Mouse (Mus musculus): Measurements from ENCODE around the gene Aqp2. TPM values are rescaled to one million over a fixed set of nuclear protein-coding genes. Genes with fewer than 3 reads are reported as not detected.

Gene Aqp2
- polyA plus RNA-seq, 1 experiment from 2014 or later = not detected

DNA sequence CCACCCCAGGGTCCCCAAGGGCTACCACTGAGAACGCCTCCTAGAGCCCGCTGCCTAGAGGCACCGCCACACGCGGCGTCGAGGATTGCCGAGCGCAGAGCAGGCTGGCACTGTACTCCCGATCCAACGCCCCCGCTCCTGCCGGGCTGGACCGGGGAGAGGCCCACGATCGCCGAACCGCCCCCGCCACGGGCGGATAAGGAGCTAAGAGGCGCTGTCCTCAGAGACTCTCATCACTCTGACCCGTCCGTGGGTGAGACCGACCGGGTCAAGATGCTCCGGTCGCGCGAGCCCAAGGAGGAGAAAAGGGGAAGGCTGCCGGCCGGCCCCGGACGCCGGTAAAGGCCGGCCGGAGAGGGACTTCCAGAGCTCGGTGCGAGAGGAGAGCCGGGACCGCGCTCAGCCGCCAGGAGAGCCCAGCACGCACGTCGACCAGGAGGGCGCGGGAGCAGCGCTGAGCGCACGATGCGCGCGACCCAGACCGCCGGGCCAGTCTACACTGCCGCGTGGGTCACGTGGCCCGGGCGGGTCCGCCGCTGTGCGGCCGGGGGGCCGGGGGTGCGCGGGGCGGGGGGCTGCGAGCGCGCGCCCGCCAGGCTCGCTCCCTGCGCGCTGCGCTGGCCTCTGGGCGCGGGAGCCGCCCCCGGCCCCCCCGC is 11.7 kb downstream of the Aqp2 start, which contains the start of gene Aqp5:
Aqp5 (plus strand) TSS at position 354 of the 656 bp plus-strand sequence.
- no peak within 1 kb of the TSS for H3K27ac ChIP-seq (replicated peaks)
- no peaks in the 10 kb centered on the region for H3K36me3 ChIP-seq (ENCODE audit: control insufficient read depth, insufficient read depth, low read length)
- H3K9ac ChIP-seq (ENCODE audit: low read length) = no peak within 1 kb of the TSS
- DNase-seq (ENCODE audit: low spot score) = peak; percentile 49
- TF ChIP-seq EP300 (optimal IDR thresholded peaks at IDR 0.05) (no peak), CTCF (IDR thresholded peaks at IDR 0.05; ENCODE audit: low read depth) (no peak)
- H3K4me1 ChIP-seq (replicated peaks; ENCODE audit: control insufficient read depth, insufficient read depth) = no peaks in the 10 kb centered on the region
- 2% methylated on average over 47 of the region's 83 CpGs for WGBS
- peak within 1 kb of the TSS; percentile 52 for H3K4me2 ChIP-seq (replicated peaks; ENCODE audit: low read depth)
- no peaks in the 10 kb centered on the region for H3K9me3 ChIP-seq (ENCODE audit: control insufficient read depth, low read length)
- peak within 1 kb of the TSS; percentile 35 for H3K4me3 ChIP-seq (ENCODE audit: low read depth, low read length)
- ATAC-seq (ENCODE audit: low FRiP score, low TSS enrichment) = peak; percentile 62; the same call in 1 of the 2 replicates
- H3K27me3 ChIP-seq (ENCODE audit: control insufficient read depth, insufficient read depth, low read length) = peaks cover 34% of the 10 kb centered on the region

DNA sequence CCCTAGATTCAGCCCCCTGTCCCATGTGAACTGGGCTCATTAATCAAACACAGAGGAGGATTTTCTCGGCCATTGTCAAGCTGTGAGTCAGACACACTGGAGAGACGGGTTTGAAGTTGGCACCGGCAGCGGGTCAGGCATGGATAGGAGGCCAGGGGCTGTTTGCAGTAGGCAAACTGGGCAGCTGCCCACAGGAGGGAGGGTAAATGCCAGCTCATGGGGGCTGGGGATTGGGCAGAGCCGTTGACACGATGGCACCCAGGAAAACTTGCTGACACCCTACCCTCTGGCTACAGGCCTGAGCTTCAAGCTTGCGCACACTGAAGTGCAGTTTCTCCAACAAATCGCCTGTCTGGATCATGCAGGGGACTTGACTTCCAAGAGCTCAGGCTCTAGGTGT is 13.3 kb downstream of the Aqp2 start:
- WGBS = 45% methylated on average over 8 of the region's 8 CpGs
- no peaks in the 10 kb centered on the region for H3K9me3 ChIP-seq (ENCODE audit: control insufficient read depth, low read length)
- ATAC-seq (ENCODE audit: low FRiP score, low TSS enrichment) (no peak), DNase-seq (ENCODE audit: low spot score) (no peak)
- H3K27ac ChIP-seq (replicated peaks) = no peak overlapping the region
- peaks cover 29% of the 10 kb centered on the region for H3K27me3 ChIP-seq (ENCODE audit: control insufficient read depth, insufficient read depth, low read length)
- H3K4me2 ChIP-seq (replicated peaks; ENCODE audit: low read depth) = no peak overlapping the region
- no peak overlapping the region for H3K4me3 ChIP-seq (ENCODE audit: low read depth, low read length)
- no peaks in the 10 kb centered on the region for H3K4me1 ChIP-seq (replicated peaks; ENCODE audit: control insufficient read depth, insufficient read depth)
- H3K9ac ChIP-seq (ENCODE audit: low read length) = no peak overlapping the region
- H3K36me3 ChIP-seq (ENCODE audit: control insufficient read depth, insufficient read depth, low read length) = no peaks in the 10 kb centered on the region
- no peak for TF ChIP-seq CTCF (IDR thresholded peaks at IDR 0.05; ENCODE audit: low read depth)
- no peak for TF ChIP-seq EP300 (optimal IDR thresholded peaks at IDR 0.05)

- Histone ChIP-seq H3K4me2 (replicated peaks; ENCODE audit: low read depth) (no peak overlapping the region), H3K9me3 (ENCODE audit: control insufficient read depth, low read length) (no peaks in the 10 kb centered on the region), H3K36me3 (ENCODE audit: control insufficient read depth, insufficient read depth, low read length) (no peaks in the 10 kb centered on the region), H3K4me1 (replicated peaks; ENCODE audit: control insufficient read depth, insufficient read depth) (no peaks in the 10 kb centered on the region), H3K9ac (ENCODE audit: low read length) (no peak overlapping the region), H3K27ac (replicated peaks) (no peak overlapping the region), H3K4me3 (ENCODE audit: low read depth, low read length) (no peak overlapping the region), H3K27me3 (ENCODE audit: control insufficient read depth, insufficient read depth, low read length) (peaks cover 28% of the 10 kb centered on the region)
- 85% methylated on average over 5 of the region's 5 CpGs for WGBS
- DNase-seq (ENCODE audit: low spot score) = no peak
- ATAC-seq (ENCODE audit: low FRiP score, low TSS enrichment) = no peak
- TF ChIP-seq EP300 (optimal IDR thresholded peaks at IDR 0.05) = no peak
- no peak for TF ChIP-seq CTCF (IDR thresholded peaks at IDR 0.05; ENCODE audit: low read depth)
Measured at GRCm38 (mm10) chr15:99592877-99593276, 14.0 kb downstream of the Aqp2 start.

DNA sequence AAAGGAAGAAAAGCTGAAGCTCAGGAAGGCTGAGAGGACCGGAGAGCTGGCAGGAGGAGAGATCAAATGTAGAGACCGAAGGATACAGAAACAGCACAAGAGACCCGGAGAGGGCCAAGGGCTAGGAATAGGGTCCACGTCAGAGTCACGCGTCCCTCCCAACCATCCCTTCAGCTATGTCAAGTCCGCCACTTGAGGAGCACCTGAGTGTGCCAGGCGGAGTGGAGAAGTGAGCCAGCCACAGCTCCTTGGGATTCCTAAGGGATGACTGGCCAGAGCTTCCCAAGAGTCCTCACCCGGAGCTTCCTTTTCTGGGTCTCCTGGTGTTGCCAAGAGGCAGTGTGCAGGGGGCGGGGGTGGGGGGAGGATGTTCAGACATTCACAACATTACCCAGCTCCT is 16.1 kb downstream of the Aqp2 start:
- peaks cover 17% of the 10 kb centered on the region; the same call in 1 of the 2 replicates for H3K27me3 ChIP-seq (ENCODE audit: control insufficient read depth, insufficient read depth, low read length)
- no peak for DNase-seq (ENCODE audit: low spot score)

GRCm38 (mm10) chr15:99596056-99596687 is 17.3 kb downstream of the Aqp2 start:
- no peaks in the 10 kb centered on the region for H3K4me1 ChIP-seq (replicated peaks; ENCODE audit: control insufficient read depth, insufficient read depth)
- H3K4me3 ChIP-seq (ENCODE audit: low read depth, low read length) = no peak overlapping the region
- DNase-seq (ENCODE audit: low spot score) = peak; percentile 90
- H3K9me3 ChIP-seq (ENCODE audit: control insufficient read depth, low read length) = no peaks in the 10 kb centered on the region
- 0% methylated on average over 7 of the region's 7 CpGs for WGBS
- ATAC-seq (ENCODE audit: low FRiP score, low TSS enrichment) = peak; percentile 80
- no peak overlapping the region for H3K4me2 ChIP-seq (replicated peaks; ENCODE audit: low read depth)
- H3K27ac ChIP-seq (replicated peaks) = no peak overlapping the region
- TF ChIP-seq EP300 (optimal IDR thresholded peaks at IDR 0.05) (no peak), CTCF (IDR thresholded peaks at IDR 0.05; ENCODE audit: low read depth) (peak; percentile 89)
- H3K36me3 ChIP-seq (ENCODE audit: control insufficient read depth, insufficient read depth, low read length) = no peaks in the 10 kb centered on the region
- no peak overlapping the region for H3K9ac ChIP-seq (ENCODE audit: low read length)
- peaks cover 8% of the 10 kb centered on the region; the same call in 1 of the 2 replicates for H3K27me3 ChIP-seq (ENCODE audit: control insufficient read depth, insufficient read depth, low read length)

More for the DNA sequence above, 16.1 kb downstream of the Aqp2 start:
- 72% methylated on average over 10 of the region's 10 CpGs for WGBS
- H3K36me3 ChIP-seq (ENCODE audit: control insufficient read depth, insufficient read depth, low read length) = no peaks in the 10 kb centered on the region
- no peaks in the 10 kb centered on the region for H3K4me1 ChIP-seq (replicated peaks; ENCODE audit: control insufficient read depth, insufficient read depth)
- no peak for ATAC-seq (ENCODE audit: low FRiP score, low TSS enrichment)
- H3K9ac ChIP-seq (ENCODE audit: low read length) = no peak overlapping the region
- H3K4me2 ChIP-seq (replicated peaks; ENCODE audit: low read depth) = no peak overlapping the region
- no peak overlapping the region for H3K27ac ChIP-seq (replicated peaks)
- no peak overlapping the region for H3K4me3 ChIP-seq (ENCODE audit: low read depth, low read length)
- no peak for TF ChIP-seq CTCF (IDR thresholded peaks at IDR 0.05; ENCODE audit: low read depth)
- no peak for TF ChIP-seq EP300 (optimal IDR thresholded peaks at IDR 0.05)
- H3K9me3 ChIP-seq (ENCODE audit: control insufficient read depth, low read length) = no peaks in the 10 kb centered on the region

DNA sequence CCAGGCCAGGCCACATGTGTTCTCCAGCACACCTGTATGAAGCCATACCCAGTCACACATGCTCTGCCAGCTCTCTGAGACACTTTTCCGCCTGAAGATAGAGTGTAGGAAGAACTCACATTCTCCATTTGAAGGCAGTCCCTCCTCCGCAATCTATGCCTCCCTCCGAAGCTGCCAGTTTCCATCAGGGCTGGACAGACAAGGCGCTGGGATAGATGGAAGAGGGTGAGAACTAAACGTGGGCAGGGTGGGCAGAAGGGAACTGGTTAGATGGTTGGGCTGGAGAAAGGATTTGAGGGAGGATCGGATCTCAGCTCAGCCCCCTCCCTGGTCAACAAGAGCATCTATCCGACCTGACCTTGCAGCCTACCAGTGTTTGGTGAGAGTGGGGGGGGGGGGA is 18.0 kb downstream of the Aqp2 start:
- ATAC-seq (ENCODE audit: low FRiP score, low TSS enrichment) (no peak), DNase-seq (ENCODE audit: low spot score) (no peak)
- WGBS = 50% methylated on average over 7 of the region's 7 CpGs
- Histone ChIP-seq H3K4me1 (replicated peaks; ENCODE audit: control insufficient read depth, insufficient read depth) (no peaks in the 10 kb centered on the region), H3K9ac (ENCODE audit: low read length) (no peak overlapping the region), H3K27ac (replicated peaks) (no peak overlapping the region), H3K27me3 (ENCODE audit: control insufficient read depth, insufficient read depth, low read length) (peaks cover 5% of the 10 kb centered on the region; the same call in 1 of the 2 replicates), H3K9me3 (ENCODE audit: control insufficient read depth, low read length) (no peaks in the 10 kb centered on the region), H3K4me3 (ENCODE audit: low read depth, low read length) (no peak overlapping the region), H3K4me2 (replicated peaks; ENCODE audit: low read depth) (no peak overlapping the region), H3K36me3 (ENCODE audit: control insufficient read depth, insufficient read depth, low read length) (no peaks in the 10 kb centered on the region)
- TF ChIP-seq CTCF (IDR thresholded peaks at IDR 0.05; ENCODE audit: low read depth) (no peak), EP300 (optimal IDR thresholded peaks at IDR 0.05) (no peak)
